Mouse (Mus musculus): Measurements from ENCODE around the gene Hoxa13.

The Hoxa13 gene

DNA sequence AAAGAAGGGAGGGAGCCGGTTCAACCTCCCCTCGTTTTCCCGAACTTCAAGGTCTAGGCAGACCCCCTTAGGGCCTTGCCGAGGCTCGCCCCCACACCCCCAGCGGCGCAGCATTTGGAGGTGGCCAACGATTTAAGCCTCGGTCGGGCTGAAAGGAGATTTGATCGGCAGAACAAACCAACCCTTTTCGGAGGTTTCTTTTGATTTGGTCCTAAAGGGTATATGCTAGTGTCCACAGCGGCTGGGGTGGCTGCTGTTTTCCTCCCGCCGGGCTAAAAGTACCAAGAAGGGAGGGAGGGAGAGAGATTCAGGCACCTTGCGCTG lies 11.3 kb downstream of the Hoxa13 start:
- DNase-seq, result no peak

DNA sequence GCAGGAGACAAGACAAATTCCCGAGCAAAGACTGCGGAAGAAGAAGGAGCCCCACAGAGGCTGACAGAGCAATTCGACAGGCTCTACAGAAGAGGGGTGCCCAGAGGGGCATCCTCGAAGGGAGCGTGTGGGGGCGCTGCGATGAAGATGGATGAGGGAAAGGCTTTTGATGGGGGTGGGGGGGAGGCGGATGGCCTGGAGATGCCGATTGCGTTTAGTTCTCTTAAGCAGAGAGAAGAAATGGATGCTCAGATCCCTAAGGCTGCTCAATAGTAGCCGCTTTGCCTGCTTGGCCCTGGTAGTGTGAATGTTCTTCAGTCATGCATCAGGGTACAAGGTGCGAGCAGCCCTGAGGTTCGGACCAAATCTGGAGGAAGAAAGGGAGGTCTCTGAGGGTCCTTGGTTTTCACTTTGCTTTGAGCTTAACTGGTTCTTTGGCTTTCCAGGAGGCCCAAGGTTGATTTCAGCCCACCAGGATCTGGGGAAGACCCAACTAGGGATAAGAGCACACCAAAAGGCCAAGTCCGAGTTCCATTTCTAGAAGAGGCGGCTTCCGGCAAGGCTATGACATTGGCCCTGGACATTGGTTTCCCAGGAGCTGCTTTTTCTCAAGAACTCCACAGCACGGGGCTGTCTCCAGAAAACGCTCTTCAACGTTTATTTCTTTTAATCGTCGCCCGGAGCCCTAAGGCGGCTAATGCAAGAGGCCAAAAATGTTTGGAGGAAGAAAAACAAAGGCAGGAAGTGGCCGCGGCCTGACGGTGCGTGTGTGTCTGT lies 11.9 kb downstream of the Hoxa13 start:
- peak; percentile 57 to 71 for DNase-seq

DNA sequence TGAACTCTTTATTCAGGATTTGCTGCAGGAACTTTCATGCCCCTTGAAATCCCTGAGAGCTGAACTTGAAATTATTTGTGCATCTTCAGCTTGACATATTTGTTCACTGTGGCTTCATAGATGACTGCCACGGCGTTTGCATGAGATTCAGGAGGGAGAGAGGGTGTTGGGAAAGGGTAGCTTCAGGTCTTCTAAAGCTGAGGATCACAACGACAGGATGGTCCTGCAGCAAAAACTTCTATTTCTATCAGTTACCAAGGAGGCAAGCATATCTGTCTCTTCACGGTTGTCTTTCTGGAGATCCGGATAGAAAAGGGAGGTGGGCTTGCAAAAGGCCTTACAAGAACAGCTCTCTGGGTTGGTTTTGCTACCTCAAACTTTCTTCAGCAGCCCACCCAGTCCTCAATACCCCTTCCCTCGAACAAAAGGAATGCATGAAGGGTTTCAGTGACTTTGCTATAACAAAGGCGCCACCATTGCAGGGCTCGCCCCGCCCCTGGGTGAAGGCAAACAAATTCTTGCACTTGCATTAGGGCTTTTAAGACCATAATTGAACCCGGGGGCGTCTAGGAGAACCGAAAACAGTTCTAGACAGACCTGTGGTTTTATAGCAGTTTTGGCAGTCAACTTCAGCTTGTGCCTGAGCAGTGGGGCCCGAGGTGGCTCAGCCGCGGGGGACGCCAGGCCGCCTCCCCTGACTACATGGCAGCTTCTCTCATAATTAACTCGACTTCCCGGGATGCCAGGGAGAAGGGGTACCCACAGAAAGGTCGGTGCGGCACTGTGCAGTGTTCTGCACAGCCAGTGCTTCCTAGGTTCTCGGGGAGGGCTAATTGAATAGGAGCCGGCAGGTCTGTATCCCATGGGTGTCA lies 12.7 kb downstream of the Hoxa13 start:
- DNase-seq, result peak; percentile 62 to 76

DNA sequence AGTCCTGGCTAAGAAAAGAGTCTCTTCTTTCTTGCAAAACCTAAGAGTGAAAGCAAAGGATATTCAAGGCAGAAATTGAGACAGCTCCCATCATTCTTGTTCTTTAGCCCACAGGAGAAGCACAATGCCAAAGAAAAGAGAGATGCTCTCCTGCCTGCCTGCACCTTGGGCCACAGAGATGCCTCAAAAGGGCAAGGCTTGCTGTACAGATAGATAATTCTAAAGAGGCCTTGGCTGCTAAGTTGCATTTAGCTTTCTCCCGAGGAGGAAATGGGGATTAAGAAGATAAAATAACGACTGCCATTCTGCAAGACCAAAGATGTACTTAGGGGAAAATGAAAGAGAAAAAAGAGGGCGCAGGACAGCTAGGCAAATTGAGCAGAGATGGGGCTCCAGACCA lies 13.8 kb downstream of the Hoxa13 start:
- DNase-seq, result peak; percentile 17 to 49

DNA sequence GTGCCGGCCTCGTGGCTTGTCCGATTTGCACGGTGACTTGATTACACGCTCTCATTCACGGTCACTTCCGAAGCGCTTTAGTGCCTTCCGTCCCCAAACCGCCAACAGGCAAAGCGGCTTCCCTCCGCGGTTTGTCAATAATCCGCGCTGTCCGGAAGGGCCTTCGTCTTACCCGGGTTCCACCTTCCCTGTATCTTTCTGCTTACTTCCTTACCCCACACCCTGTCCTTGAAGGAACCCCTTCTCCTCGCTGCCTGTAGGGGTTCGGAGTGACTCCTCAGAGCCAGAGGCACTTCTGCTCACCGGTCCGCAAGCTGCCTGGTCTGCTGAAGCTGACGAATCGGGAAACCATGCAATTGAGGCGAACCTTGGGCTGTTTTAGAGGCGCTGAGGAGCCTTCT lies 14.3 kb downstream of the Hoxa13 start:
- peak; percentile 70 to 78 for DNase-seq

DNA sequence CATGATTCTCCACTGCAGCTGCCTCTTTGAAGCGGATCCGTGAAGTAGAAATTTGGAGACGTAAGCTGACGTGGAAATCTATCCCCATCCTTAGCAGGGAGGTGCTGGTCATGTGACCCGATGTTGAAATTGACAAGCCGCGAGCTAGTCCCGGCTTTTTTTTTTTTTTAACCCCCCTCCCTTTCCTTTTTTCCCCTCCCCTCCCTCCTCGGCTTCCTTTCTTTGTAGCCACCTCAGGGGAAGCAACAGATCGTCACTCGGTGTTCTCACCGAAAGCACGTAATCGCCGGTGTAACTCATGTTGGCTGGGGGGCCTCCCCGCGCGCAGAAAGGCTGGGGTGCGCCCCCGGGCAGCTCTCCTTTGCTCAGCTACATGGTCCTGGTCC lies 14.9 kb downstream of the Hoxa13 start, which contains the start of gene Hoxa11:
TSS of gene Hoxa11 (minus strand) at position 54 of the 386 bp plus-strand sequence.
- peak; percentile 62 to 80 for DNase-seq

DNA sequence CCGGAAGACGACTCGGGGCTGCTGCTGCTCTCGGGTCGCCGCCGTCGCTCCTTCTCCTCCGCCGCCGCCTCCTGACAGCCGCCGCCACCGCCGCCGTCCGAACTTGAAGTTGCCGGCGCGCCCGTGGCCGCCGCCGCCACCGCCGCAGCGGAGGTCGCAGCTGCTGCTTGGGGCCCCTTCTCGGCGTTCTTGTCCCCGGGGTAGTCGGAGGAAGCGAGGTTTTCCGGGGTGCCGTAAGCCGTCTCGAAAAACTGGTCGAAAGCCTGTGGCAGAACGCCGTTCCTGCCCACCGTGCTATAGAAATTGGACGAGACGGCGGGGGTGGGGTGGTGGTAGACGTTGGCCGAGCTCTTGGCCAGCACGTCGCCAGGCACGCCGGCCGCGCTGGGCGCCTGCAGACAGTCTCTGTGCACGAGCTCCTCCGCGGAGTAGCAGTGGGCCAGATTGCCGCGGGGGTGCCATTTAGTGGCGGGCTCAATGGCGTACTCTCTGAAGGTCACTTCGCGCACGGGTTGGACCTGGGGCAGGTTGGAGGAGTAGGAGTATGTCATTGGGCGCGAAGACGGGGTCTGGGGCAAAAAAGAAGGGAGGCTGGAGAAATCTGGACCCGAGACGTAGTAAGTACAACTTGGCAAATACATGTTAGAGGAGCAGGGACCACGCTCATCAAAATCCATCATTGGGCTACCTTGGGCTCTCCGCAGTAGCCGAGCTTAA lies 15.5 kb downstream of the Hoxa13 start:
- peak; percentile 69 to 74 for DNase-seq

DNA sequence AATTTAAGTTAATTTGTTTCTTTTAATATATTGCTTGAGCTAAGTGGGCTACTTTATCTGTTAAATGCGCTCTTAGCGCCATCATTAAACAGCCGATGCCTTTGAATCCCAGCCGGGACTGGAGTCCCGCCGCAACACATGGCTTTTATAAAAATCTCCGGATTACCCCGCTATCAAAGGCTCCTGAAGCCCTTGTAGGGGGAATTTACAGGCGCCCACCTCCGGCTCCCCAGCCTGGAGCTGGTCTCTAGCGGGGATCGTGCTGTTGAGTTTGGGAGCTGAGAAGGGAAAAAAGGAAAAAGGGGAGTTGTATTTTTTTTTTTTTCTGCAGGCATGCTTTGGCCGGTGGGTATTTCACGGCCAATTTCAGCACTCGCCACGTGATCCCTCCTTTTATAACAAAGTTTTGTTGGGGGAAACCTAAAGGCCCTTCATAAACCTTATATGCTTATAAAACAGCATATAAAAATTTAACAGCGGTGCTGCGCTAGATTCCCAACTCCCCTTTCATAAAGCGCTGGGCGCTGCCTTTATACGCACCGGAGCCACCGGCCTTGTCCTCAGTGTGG lies 16.1 kb downstream of the Hoxa13 start:
- DNase-seq, result peak in 1 of 2 experiments; percentile 32

DNA sequence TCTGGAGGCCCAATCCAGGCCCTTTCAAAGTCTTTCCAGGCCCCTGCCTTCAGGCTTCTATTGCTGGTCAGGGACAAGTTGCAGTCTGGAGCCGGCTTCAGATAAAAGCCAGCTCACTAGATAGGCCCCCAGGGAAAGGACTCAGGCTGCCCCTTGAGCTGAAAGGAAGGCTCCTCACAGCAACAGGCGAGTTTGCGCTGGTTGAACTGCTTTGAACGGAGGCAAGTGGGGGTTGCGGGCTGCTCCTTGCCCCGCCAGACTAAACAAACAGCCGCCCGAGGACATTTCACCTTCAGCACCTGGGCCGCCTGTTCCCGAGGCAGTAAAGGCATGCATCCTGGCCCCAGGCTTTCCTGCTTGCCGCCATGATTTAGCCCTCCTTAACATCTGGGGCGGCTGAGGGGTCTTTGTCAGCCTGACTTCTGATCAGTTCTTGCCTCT lies 17.0 kb downstream of the Hoxa13 start:
- DNase-seq, result peak; percentile 61 to 76

DNA sequence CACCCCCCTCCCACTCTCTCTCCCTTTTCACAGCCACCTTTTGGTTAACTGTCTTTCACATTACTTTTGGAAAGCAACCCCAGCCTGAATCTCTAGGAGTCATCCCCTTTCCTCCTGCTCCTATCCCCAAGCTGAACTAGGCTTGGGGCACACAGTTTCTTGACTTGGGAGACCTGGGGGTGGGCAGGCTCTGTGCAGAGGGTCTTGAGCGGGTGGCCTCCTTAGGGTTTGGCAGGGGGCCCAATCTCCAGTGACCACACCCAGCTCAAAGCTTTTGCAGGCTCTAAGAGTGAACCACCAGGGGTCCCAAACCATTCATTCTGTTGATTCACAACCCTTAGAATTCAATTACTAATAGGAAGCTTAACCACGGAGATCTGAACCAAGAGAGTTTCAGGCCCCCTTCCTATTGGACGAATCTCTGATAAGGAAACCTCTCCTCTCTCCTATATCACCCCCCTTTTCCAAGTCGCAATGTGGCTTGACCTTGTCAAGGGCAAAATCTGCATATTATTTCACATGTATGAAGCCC lies 17.8 kb downstream of the Hoxa13 start:
- DNase-seq, result peak; percentile 40 to 58

DNA sequence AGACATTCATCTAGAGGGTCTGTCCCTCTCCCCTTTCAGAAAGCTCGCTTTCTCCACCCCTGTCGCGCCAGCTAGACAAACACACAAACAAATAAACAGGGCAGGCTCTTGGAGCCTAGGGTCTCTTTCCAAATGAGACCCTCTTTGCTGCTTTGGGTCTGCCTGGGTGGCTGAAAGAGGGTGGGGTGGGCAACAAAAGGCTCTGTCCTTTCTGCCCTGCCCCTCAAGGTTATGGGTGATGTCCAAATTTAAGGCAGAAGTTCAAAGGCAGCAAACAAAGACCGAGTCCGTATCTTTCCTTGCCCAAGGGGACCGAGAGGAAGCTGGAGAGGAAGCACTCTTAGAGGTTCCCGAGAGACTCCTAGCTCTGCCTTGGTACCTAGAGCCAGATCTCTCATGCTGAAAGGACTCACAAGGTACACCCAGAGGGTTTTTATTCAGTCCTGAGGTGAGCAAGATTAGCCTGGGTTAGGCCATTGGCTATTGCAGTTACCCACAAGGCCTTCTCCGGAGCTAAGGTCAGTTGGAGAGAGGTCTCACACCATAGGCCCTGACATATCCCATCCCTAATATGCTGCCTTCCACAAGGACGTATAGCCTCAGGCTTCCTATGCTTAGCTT lies 19.6 kb downstream of the Hoxa13 start:
- DNase-seq, result peak in 1 of 2 experiments; percentile 50

DNA sequence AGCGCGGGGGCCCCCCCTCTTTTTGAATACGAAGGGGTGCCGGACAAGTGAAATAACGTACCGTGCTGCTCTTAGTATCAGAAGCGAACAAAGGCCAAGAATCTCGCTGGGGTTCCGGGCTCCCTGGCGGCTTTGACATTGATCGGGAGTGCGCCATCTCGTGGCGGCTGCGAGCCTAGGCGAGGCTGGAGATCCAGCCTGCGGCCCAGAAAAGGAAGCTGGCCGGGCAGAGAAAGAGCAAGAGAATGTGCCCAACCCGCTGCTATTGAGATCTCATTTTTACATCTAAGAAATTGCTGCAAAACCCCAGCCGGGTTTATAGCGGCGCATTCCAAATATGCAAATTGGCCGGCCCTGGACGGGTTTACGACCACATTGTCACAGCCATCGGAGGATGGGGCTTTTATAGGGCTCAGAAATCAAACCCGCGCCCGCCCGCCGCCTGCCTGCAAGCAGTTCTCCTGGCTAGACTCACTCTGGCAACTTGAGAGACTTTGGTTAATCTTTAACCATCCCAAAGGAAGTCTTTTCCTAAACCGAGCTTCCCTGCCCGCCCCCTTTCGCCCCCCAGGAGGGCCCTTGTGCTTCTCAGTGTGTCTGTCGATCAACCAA lies 20.2 kb downstream of the Hoxa13 start, which contains the start of gene Hoxa10:
TSS of gene Hoxa10 (minus strand) at position 466 of the 612 bp plus-strand sequence.
- DNase-seq, result peak; percentile 96 to 97

DNA sequence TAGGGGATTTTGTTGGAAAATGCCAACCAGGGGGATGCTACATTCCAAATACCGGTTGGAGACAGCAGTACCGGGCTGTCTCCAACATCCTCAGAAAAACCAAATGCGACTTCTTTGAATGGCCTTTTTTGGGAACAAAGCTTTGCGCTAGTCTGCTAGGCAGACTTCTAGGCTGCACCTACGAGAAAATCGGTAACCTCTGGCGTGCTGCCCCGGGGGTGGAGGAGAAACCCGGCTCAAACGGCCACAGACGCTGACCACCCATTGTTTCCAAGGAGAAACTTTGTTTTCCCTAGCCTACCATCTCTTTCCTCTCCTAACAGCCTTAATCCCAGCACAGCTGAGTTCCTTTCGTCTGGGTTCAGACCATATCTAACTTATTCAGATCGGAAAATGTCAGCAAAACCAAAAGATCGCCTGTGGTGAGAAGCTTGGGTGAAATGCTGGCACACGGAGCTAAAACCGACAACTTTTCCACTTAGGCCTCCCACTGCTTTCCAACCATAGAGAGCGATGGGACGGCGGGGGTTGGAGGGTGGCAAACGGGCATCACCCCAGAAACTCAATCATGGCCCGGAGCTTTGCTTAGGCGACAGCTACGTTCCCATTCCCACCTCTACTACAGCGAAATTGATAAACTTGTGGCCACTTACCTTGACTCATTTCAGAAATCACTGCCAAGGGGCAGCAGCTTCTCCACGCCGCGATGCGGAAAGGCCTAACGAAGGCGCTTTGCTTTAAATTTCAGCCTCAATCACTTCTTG lies 20.9 kb downstream of the Hoxa13 start:
- peak; percentile 55 to 64 for DNase-seq

DNA sequence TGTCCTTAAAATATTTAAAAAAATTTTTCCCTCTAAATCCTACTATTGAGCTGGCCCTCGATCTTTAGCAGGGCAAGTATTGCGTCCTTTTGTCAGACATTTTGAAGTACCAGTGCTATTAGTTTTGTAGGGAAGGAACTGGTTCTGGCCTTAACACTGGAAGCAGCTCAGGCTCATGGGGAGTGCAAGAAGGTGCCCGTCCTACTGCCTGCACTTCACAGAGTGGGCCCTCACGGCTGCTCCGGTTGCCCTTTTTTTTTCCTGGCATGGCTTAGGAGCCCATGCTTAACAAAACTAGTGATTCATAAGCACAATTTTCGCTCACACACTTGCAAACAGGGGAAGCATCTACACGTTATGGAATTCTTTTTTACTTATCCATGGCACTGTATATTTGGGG lies 21.7 kb downstream of the Hoxa13 start:
- DNase-seq, result peak; percentile 40 to 54

DNA sequence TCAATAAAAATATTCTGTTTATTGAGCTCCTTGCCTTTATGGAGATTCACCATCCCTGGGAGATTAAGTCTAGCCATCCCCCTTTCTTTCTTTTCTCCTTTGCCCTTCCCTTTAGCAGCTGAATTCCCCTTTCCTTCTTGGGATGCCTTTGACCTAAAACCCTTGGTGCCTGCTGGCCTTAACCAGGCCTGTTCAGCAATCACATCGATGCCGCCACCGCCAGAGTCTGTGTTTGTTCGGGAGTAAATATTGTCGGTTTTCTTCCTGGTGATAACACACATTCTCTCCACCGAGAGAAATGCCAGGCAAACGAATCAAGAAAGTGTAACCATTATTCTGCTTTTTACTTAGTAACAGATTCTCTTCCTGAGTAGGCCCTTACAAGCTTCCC lies 22.5 kb downstream of the Hoxa13 start:
- DNase-seq, result peak; percentile 39 to 52

DNA sequence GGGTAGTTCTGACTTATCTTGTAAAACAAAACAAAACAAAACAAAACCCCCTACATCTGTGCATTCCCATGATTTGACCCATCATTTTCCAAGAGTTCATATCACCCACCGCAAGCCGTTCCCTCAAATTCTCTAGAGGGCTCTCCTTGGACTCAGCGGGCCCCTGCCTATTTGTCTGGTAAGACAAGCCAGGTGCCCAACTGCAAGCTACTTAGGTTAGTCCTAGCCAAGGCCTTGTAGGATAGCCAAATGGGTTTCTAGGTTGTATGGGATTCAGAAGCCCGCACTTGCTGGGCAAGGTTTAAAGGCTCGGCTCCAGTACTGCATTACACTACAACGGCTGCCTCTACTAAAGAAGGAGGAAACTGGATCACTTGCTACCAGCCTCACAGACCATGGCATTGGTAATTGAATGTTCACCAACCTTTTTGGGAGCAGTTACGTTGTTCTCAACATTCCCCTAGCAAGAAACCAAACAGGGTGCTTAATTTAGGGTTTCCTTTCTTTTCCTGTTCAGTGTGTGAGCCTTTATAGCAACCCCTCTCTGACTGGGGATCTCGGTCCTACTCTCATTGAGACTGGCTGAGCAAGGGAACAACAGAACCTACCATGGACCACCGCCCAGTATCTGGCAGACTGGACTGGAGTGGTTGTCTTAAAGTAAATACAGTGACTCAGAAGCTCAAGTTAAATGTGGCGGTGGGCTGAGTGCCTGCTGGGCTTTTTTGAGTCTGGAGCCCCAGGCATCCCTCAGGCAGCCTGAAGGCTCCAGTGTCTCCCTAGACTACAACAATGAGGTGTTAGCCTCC lies 23.1 kb downstream of the Hoxa13 start:
- DNase-seq, result peak; percentile 34 to 51

DNA sequence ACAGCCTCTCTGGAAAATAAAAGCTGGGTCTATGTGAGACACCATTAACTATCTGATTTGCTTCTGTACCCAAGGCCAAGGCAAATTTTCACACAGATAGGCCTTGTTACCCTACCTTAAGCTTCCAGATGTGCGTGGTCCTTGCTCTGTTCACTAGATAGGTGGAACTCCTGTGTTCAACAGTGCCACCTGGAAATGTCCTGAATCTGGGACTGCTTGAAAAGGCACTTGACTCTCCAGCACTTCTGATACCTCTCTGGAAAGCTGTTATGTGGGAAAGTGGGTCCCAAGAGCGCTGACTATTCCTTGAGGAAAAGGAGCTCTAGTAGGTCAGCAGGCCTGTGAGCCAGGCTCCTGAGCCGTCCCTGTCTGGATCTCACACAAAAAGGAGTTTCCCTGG lies 23.9 kb downstream of the Hoxa13 start:
- DNase-seq, result peak in 1 of 2 experiments; percentile 41

DNA sequence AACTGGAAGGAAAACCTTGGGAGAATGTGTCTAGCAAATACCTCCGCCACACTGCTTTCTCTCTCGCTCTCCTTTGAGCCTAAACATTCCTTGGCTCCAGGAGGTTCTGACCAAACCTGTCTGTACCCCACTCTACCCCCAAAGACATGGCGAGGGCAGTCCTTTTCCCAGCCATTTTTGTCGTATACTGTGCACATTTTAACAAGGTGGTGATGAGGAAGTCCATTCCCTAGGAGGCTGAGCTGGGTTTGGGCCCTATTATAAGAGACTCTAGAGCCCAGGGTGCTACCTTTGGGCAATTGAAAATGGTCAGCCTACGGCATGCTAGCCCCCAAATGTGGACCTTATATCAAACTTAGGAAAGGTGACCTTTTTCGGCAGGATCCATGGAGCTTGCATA lies 24.8 kb downstream of the Hoxa13 start:
- peak; percentile 16 to 45 for DNase-seq

DNA sequence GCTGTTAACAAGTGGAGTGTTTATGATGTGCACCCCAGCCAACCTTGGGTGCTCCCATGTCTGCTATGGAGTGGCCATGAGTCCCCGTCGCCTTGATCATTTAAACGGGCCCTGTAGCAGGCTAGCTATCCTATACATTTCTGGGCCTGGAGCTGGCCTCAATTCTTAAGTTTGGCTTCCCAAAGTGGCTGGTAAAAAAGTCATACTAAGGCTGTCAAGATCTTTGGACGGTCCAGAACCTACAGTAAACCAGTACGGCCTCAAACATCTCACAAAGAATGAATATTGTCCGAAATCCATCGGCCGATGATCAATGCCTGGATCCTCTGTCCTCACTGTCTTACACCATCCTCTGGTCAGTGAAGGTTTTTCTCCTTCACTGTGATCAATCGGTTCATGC lies 25.4 kb downstream of the Hoxa13 start:
- peak in 1 of 2 experiments; percentile 27 for DNase-seq
